Mouse (Mus musculus) T-helper 17 cell (primary cell): ENCODE measurements around the gene Sema4d.

Experiments used
- in situ Hi-C, 2 experiments: fragments of 300-600 bp; cut with MboI, MseI; formaldehyde crosslinking; loops; 1 replicate in 1 of 2; 2 replicates in 1 of 2; pipeline ENCODE4 v1.15.1; 2025; ENCODE audit warnings: high pct_unique_total_duplicates in 2 of 2

The Sema4d gene

GRCm38 (mm10) chr13:51793425-51793891, at the start of gene Sema4d:
Gene Sema4d, minus strand, starts transcription at chr13:51793747.
- in situ Hi-C loops: loop anchor here in 1 of 2 experiments (25.0 kb wide), 1 partner anchor 381 kb away; the partner anchor contains the start of gene S1pr3

GRCm38 (mm10) chr13:51843298-51843697, 49.8 kb upstream of the Sema4d start:
- in situ Hi-C loops: loop anchor here (5.0 to 10.0 kb wide), 3 partner anchors 252 to 694 kb away; no protein-coding TSS in a partner anchor

DNA sequence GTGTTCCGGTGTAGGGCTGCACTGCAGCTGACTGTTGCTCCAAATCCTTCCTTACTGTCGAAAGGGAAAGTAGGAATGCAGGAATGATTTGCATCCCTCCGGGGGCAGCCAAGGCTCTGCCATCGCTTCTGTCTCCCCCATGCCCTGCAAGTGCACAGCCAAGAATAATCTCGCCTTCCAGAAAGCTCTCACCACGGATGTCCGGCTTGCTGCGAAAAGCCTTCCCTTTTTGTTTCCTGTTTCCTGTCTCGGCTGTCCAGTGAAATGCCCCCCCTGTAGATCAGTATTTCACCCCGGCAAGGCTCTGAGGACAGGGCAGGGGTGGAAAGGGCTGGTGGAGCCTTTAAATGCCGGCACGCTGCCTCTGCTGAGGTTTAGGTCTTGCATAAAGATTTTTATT, 49.2 kb upstream of the Sema4d start:
- in situ Hi-C loops: loop anchor here (5.0 to 10.0 kb wide), 3 partner anchors 252 to 695 kb away; no protein-coding TSS in a partner anchor

- in situ Hi-C loops: loop anchor here (5.0 to 10.0 kb wide), 3 partner anchors 253 to 695 kb away; no protein-coding TSS in a partner anchor
Observed at GRCm38 (mm10) chr13:51842191-51842590, 48.6 kb upstream of the Sema4d start.

DNA sequence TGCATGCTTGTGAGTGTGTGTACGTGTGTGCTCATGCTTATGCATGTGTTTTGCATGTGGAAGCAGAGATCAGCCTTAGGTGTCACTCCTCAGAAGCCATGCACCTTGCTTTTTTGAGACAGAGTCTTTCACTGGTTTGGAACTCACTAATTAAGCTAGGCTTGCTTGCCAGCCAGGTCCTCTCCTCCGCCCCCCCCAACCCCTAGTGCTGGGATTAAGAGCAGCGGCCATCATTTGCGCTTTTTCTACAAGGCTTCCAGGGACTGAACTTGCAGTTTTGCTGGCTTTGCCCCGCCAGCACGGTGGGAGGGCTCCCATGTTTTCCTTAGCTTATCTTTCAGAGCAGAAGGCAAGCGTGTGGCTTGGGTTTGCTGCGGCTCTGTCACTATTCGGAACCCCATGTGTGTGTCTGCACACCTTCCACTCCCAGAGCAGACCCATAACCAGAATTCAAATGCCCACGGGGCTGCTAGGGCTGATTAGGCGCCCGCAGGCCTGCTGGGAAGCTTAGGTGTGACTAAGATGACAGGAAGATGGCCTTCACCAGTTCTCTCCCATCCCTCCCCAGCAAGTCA, 48.1 kb upstream of the Sema4d start:
- in situ Hi-C loops: loop anchor here (5.0 to 10.0 kb wide), 3 partner anchors 253 to 696 kb away; no protein-coding TSS in a partner anchor

DNA sequence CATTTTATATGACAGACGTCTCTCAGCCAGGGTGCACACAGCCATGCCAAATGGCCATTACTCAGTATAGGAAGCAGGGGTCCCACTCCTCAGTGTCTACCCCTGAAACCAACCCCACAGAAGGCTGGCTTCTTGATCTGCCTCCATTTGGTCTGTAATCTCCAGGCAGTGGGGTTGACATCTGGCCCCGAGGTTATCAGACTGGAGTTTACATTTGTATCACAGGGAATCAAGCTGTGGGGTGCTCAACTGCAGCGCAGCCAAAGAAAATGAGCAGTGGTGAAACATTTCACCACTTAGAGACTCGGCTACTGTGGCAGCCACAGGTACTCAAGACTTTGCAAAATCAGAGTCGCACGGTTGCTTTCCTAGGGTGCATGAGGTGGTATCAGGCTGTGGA, 47.2 kb upstream of the Sema4d start:
- in situ Hi-C loops: loop anchor here (5.0 to 10.0 kb wide), 3 partner anchors 254 to 697 kb away; no protein-coding TSS in a partner anchor

GRCm38 (mm10) chr13:51839250-51840026, 45.9 kb upstream of the Sema4d start:
- in situ Hi-C loops: loop anchor here (5.0 to 10.0 kb wide), 4 partner anchors 255 to 708 kb away; no protein-coding TSS in a partner anchor

DNA sequence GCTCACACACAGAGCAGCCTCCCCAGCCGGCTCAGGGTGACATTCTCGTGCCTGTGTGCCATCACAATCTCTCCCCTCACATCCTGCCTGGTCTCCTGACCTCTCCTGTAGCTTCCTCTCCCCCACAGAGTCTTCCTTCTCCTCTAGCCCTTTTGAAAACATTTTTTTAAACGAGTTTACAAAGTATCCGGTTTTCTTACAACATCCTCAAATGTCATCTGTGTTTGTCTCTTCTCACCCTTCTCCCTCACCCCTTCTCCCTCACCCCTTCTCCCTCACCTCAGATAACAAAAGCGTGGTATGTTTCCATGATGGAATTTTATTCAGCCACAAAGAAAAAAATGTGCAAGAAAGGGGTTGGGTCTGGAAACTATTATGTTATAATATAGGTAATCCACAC, 43.9 kb upstream of the Sema4d start:
- in situ Hi-C loops: loop anchor here in 1 of 2 experiments (5.0 kb wide), 1 partner anchor 710 kb away; no protein-coding TSS in a partner anchor

DNA sequence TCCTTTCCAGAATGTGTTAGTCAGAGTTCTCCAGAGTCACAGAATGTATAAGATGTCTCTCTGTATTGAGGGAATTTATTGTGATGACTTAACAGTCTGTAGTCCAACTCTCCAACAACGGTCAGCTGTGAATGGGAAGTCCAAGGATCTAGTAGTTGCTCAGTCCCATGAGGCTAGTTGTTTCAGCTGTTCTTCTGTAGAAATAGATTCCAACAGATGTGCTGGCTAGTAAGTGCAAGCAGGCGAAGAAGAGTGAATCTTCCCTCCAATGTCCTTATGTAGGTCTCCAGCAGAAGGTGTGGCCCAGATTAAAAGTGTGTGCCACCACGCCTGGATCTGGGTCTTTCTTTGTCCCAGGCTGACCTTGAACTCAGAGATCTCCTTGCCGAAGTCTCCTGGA, 41.7 kb upstream of the Sema4d start:
- in situ Hi-C loops: loop anchor here in 1 of 2 experiments (5.0 kb wide), 1 partner anchor 712 kb away; no protein-coding TSS in a partner anchor

GRCm38 (mm10) chr13:51834520-51834919, 41.0 kb upstream of the Sema4d start:
- in situ Hi-C loops: loop anchor here (5.0 kb wide), 1 partner anchor 788 kb away; no protein-coding TSS in a partner anchor

DNA sequence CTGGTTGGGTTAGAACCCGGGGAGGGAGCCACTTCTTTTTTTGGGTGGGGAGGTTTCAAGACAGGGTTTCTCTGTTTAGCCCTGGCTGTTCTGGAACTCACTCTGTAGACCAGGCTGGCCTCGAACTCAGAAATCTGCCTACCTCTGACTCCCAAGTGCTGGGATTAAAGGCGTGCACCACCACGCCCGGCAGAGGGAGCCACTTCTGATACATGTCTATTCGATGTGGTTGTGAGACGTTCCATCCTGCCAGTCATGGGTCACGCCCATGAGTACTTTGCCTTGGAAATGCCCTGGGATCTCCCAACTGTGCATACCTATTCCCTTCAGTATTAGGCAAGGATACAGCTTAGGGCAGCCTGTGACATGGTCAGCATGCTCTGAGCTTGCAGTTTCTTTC, 40.5 kb upstream of the Sema4d start:
- in situ Hi-C loops: loop anchor here (5.0 kb wide), 1 partner anchor 788 kb away; no protein-coding TSS in a partner anchor

- in situ Hi-C loops: loop anchor here (5.0 kb wide), 1 partner anchor 789 kb away; no protein-coding TSS in a partner anchor
Observed at GRCm38 (mm10) chr13:51833611-51834010, 40.1 kb upstream of the Sema4d start.

GRCm38 (mm10) chr13:51832491-51832890, 38.9 kb upstream of the Sema4d start:
- in situ Hi-C loops: loop anchor here (5.0 kb wide), 1 partner anchor 790 kb away; no protein-coding TSS in a partner anchor

DNA sequence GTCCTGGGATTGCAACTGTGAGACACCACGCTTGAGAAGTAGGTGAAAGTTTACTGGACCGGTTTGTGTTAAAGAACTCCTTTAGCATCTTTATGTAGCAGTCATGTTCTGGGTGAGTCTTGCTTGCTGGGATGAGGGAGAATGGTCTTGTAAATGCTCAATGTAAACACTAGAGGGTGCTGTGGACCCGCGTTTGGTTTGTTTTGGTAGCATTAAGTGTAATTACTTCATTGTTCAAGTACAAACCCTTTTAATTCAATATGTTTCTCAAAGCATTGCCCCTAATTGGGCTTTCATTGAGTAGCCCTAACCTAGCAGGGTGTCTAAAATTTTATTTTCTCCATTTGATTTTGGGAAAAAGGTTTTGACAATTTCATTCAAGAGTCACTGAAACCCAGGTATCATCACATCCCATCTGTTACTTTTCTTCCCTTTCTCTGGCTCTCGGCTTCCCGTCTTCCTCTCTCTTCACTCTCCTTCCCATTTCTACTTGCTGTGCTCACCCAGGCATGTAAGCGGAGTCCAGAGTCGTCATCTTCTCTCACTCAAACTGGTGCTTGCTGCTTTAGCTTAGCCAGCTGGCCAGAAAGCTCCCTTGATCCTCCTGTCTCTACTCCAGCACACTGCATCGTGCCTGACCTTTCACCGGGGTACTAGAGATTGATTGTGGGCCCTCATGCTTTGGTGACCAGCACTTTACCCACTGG, 37.4 kb upstream of the Sema4d start:
- in situ Hi-C loops: loop anchor here (5.0 kb wide), 1 partner anchor 791 kb away; no protein-coding TSS in a partner anchor

DNA sequence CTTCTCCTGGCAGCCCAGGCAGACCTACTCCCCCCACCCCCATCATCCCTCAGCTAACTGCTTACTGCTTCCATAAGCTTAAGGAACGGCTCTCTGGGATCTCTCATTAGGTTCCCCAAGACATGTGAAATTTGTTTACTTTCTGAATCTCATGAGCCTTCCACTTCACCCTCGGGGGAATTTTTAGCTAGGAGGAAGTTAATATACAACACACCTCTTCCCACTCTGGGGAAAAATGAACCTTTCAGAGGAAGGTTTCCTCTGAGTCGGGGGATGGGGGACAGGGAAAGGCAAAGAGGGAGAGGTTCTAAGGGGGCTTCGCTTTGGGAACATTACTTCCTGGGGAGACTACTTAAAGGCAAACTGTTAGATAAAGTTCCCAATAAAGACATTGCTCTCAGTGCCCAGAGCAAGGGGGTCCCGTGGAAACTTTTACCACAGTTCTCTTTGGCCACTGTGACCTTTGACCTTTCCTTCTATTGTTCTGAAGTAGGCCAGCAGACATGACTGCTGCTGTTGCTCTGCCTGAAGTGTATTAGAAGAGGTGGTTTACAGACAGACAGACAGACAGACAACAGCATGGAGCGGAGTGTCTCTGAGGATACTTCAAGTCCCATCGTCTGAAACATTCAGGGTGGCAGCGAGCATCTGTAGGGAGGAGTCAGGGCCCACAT, 30.4 kb upstream of the Sema4d start:
- in situ Hi-C loops: loop anchor here in 1 of 2 experiments (25.0 kb wide), 1 partner anchor 862 kb away; no protein-coding TSS in a partner anchor

GRCm38 (mm10) chr13:51821988-51822387, 28.4 kb upstream of the Sema4d start:
- in situ Hi-C loops: loop anchor here in 1 of 2 experiments (25.0 kb wide), 1 partner anchor 860 kb away; no protein-coding TSS in a partner anchor

DNA sequence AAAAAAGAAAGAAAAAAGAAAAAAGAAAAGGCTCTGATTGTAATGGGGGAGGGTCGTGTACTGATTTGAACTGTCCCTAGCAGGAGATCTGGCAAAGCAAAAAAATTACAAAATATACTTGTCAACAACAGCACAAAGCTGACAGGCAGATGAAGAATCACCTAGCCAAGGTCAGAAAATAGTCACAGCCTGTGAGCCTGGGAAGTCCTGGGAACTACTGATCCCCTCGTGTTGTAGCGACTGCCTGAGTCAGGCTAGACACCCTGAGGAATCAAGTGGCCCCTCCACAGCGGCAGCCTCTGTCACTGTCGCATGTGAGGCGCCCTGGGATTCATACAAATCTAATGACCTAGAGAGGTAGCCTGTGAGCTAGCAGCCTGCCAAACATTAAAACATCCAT, 25.8 kb upstream of the Sema4d start:
- in situ Hi-C loops: loop anchor here in 1 of 2 experiments (25.0 kb wide), 1 partner anchor 857 kb away; no protein-coding TSS in a partner anchor

- in situ Hi-C loops: loop anchor here in 1 of 2 experiments (25.0 kb wide), 1 partner anchor 857 kb away; no protein-coding TSS in a partner anchor
Observed at GRCm38 (mm10) chr13:51818944-51819326, 25.4 kb upstream of the Sema4d start.

- in situ Hi-C loops: loop anchor here in 1 of 2 experiments (25.0 kb wide), 1 partner anchor 856 kb away; no protein-coding TSS in a partner anchor
Observed at GRCm38 (mm10) chr13:51818170-51818943, 24.8 kb upstream of the Sema4d start.
